Mouse (Mus musculus): ENCODE measurements at regions not wholly inside any gene's neighbourhood (a gene's known extent, or its start where the extent isn't known, plus 50 kb on each side); places are given as distances from the start of the nearest gene placed in this dataset.
A peak's percentile ranks its signal among the peaks of the same experiment; 100 is the strongest.

DNA sequence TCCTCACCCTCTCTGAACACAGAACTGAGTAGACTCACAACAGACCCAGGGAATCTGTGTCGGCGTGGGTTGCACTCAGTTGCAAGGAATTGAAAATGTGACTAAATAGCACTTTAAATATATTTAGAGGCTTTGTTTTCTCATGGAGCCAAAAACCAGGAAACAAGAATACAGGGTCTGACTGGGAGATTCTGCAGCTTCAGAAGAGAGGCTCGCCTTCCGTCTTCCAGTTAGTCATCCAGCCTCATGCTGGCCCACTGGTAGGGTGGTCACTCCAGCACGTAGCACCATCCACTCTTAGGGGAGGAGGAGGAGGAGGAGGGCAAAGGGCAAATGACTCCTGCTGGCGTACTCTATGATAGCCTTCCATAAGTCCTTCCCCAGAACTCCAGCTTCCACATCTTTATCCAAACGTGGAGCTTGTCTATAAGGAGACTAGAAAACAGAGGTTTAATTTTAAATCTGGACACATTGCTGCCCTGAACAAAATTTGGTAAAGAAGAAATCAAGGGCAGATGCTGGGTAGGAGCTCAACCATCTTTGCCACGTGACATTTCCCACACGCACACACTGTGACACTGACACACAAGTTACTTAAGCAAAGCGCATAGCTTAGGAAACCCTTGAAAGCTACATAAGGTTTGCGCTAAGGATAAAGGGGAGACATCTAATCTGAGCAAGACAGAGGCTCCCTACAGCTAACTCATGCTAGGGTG, 60.8 kb downstream of the Mis18a start:
- DNase-seq (ENCODE audit: low read depth, low spot score): no peak

DNA sequence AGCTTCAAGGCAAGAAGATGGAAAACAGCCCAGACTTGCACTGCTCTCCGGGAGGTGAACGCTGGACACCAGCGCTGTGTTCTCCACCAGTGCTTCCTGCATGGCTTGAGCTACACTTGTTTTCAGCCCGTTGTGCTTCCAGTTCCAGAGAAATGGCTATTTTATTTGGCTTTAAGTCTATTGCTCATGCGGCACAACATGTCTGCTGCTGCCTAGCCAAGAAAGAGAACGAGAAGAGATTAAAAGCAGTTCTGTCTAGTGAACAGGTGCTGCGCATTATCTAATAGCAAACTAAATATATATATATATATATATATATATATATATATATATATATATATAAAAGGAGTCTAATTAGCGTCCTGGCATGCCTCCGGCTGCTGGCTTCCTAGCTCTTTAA, 63.1 kb downstream of the Mis18a start:
- DNase-seq (ENCODE audit: low read depth, low spot score): no peak

GRCm38 (mm10) chr16:90658050-90658449, 69.2 kb downstream of the Mis18a start:
- DNase-seq (ENCODE audit: low read depth, low spot score): no peak

GRCm38 (mm10) chr16:90657027-90657426, 70.2 kb downstream of the Mis18a start:
- no peak for DNase-seq (ENCODE audit: low read depth, low spot score)

DNA sequence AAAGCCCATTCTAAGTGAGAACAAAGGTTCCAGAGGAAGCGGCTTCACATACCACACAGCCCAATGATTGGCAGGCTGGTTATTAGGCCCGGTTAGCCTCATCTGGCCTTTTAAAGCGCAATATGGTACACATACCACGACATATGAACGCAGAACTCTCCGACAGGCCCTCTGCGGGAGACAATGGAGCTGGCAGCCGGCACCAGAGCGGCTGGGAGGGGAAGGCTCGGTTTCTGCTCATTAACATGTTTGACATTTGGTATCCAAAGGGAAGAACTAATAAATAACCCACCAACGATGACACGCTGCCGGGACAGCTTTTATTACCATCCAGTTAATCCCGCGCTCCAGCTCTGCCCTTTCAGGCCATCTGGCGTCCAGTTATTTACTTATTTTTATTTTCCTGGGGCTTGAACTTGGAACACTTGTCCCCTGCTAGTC, 70.6 kb downstream of the Mis18a start:
- DNase-seq (ENCODE audit: low read depth, low spot score): peak; percentile 75

DNA sequence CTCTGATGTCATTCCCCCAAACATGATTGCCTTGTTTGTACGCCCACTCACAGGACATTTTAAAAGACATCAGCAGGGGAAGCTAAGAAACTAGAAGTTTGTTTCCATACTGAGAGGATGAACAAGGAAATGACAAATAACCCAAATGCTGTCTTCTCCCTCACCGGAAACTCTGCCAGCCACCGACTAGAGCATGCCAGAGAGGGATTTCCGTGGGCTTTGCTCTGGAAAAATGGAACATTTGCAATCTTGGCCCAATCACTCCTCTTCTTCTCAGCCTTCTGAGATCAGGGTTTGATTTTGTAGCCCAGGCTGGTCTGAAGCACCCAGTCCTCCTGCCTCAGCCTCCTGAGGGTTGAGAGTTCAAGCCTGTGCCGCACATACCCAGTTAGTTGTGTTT, 72.4 kb downstream of the Mis18a start:
- DNase-seq (ENCODE audit: low read depth, low spot score): no peak

- no peak for DNase-seq (ENCODE audit: low read depth, low spot score)
Observed at GRCm38 (mm10) chr16:90652821-90653220, 74.4 kb downstream of the Mis18a start.

GRCm38 (mm10) chr16:90648161-90648560, 79.0 kb downstream of the Mis18a start:
- no peak for DNase-seq (ENCODE audit: low read depth, low spot score)

GRCm38 (mm10) chr16:90642671-90643070, 84.5 kb downstream of the Mis18a start:
- DNase-seq (ENCODE audit: low read depth, low spot score): no peak

DNA sequence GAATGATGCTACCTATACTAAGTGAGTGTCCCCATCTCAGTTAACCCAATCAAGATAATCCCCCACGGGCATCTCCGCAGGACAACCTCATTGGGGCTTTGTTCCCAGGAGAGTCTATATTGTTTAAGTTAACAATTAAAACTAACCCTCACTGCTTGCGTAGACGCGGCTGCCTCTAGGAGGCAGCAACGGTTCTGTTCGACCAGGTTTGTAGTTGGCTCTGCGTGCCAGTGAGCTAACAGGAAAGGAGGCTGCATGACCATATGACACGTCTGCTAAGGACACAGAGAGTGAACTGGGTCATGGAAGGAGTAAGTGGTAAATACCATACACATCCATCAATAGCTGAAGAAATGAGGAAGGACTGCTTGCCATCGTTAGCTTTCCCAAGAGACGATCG, 92.0 kb downstream of the Mis18a start:
- DNase-seq (ENCODE audit: low read depth, low spot score): no peak

DNA sequence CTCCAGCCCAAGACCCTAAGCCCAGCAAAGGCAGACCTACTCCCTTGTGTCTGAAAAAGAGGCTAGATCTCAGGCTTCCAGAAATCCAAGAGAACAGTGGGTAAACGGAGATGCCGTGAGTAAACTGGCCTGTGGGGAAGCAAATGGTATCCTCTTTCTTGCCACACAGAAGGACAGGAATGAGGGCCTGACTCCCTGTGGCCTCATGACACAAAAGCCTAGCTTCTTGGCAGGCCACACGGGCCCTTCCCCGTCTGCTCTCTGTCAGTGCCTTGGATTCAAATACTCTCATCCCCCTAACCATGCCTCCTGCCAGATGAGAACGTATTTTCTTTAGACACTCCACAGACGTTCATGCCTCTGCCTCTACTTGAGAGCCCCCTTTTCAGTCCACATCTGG, 97.2 kb downstream of the Mis18a start:
- DNase-seq (ENCODE audit: low read depth, low spot score): no peak

GRCm38 (mm10) chr16:90629121-90629930, 97.9 kb downstream of the Mis18a start:
- DNase-seq (ENCODE audit: low read depth, low spot score): peak; percentile 84

GRCm38 (mm10) chr16:90628605-90629120, 98.5 kb downstream of the Mis18a start:
- DNase-seq (ENCODE audit: low read depth, low spot score): no peak

DNA sequence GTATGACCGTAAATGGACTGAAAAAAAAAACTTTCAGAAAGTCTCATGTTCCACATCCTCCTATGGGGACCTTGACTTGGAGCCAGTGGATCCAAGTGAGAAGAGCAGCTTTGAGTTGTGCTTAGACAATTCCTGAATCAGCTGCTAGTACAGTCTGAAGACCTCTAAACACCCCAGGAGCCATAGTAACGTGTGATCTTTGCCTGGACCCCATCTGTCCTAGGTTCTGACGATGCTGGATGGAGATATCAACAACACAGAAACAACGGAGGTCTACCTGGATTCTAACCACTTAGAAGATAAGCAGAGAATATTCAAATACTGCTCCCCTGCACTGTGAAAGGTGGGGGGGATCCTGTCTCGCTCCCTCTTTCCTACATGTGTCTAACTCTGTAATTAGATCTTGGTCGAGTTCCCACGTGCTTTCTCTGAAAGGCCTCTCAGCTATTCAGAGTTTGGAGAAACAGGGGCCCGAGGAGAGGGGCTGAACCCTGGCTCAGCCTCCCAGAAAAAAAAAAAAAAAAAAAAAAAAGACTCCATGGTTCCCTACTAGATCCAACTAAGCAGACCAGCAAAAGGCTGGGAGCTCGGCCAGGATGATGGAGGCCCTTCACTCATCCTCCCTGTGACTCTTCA, 101.1 kb downstream of the Mis18a start:
- no peak for DNase-seq (ENCODE audit: low read depth, low spot score)

- DNase-seq (ENCODE audit: low read depth, low spot score): no peak
Observed at GRCm38 (mm10) chr16:90625301-90626034, 101.7 kb downstream of the Mis18a start.

DNA sequence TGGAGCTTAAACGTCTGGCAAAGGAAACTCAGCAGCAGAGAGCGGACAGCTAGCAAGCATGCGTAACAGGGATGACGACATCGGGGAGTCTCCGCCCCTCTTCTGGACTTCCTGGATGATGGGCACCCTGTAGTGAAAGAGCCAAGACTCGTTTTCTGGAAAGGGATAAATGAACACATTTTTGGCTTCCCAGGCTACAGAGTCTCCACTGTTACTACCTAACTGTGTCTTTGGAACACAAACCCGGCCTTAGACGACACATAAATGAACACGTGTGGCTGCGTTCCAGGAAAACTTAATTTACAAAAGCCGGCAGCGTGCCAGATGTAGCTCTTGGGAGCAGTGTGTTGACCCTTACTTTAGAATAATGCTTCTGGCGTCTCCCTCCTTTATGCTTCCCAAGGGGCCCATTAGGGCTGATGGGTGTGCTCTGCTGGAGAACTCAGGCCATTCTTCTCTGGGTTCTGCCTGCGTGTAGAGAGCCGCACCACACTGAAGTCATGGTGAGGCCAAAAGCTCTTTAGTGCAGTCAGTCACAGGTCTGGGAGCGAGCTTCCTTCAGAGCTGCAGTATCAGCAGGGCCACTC, 103.1 kb downstream of the Mis18a start:
- DNase-seq (ENCODE audit: low read depth, low spot score): peak; percentile 32

DNA sequence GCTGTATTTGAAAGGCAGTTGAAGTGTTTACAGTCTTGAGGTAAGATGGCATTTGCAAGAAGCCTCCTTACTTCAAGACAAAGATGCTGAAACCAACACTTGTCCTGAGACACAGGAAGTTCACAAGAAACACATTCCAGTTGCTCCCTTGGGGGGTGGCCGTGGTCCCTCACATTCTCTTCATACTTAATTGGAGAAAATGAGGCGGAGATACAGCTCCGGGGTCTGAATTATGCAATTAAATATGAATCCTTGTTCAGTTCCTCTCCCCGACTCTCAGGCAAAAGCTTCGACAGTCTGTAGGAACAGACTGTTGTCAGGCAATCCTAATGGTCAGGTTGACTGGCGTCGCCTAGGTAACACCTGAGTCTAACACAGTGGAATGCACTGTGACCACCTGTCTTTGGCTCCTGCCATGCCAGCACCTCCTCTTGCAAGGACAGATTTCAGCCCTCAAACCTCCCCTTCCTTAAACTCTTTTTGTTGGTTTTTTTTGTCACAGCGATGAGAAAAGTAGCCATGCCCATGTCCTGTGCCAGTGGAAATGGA, 104.5 kb downstream of the Mis18a start:
- no peak for DNase-seq (ENCODE audit: low read depth, low spot score)

DNA sequence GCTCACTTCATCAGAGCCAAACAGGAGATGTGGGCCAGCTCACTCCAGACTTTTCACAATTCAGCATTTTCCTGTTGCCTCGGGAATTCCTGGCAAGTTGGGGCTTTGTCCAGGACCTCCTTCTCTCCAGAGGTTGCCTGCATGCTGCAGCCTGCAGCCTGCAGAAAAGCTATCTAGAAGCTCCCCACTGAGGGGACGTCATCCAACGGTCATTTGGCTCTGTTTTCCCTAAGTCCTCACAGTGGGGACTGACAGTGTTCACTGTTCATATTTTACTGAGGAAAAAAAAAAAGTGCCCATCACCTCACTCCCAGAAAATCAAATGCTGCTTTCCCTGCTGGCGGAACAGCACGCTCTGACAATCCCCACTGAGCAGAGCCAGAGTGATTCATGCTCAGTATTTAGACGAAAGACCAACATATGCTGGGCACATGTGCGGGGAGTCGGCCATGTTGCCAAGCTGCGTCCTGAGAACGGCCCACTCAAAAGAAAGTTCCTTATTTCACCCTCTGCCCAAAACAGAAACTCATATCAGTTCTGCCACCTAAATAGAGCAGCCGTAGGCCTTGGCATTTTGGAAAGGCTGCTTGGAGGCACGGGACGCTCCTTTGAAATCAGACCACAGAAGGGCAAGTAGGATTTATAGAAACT, 105.3 kb downstream of the Mis18a start:
- peak; percentile 49 for DNase-seq (ENCODE audit: low read depth, low spot score)

DNA sequence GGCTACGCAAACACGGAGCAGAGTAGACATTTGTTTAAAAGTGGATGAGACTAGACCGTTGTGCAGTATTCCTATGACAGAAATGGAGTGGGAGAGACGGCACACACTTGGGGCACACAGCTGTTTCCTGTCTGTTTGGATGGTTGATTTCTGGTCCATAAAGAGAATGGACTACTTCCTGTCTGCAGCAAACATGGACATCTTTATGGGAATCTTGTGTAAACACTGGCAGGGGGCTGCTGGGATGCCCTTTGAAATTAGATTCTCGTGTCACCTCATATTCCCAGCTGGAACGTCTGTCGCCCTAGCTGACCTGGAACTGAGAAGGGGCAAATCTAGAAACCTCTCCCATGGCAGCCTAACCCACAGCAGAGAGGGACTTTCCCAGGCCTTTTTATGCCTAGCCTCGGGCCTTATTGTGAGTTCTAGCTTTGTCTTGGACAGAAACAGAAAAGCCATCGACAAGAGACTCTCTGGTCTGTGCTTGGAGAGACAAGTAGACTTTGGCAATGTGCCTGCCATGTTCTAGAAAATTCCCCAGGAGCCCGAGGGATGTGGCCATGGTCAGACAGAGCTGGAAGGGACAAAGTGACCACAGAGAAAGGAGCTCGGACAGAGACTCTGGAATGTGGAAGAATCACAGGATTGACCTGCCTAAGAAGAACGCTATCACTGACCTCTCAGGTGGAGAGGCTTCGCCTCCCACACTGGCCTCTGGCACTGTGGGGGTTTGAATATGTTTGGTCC, 107.5 kb downstream of the Mis18a start:
- DNase-seq (ENCODE audit: low read depth, low spot score): no peak

GRCm38 (mm10) chr16:90615791-90616190, 111.4 kb downstream of the Mis18a start:
- DNase-seq (ENCODE audit: low read depth, low spot score): peak; percentile 38
